Mouse (Mus musculus) heart, postnatal 36 days (tissue): ENCODE data around the gene Rbm46. TPM values are rescaled to one million over a fixed set of nuclear protein-coding genes. Genes with fewer than 3 reads are reported as not detected.

Experiments used
- DNase-seq, 2 experiments: peaks; one replicate each; pipeline ENCODE4 v3.0.0; 2021 to 2022
- intact Hi-C: fragments of 180-260 bp; cut with DNase I; formaldehyde crosslinking; loops from one replicate; pipeline ENCODE4 v1.15.1; 2025
- total RNA-seq, 2 experiments: library from RNA; stranded (reverse); gene quantifications; 2 replicates each; pipeline ENCODE4 v1.2.3; 2021

Gene Rbm46
- under 1 TPM; 0.16 to 0.36 TPM for total RNA-seq

- peak; percentile 63 to 71 for DNase-seq
- intact Hi-C loops, result loop anchor here (5.0 kb wide), 1 partner anchor 176 kb away; no protein-coding TSS in a partner anchor
Observed at GRCm38 (mm10) chr3:82876372-82876739, at the start of gene Rbm46. Rbm46 (minus strand) TSS chr3:82876483.

- intact Hi-C loops, result no loop called here
- DNase-seq, result no peak
Observed at GRCm38 (mm10) chr3:82915632-82916031, 39.3 kb upstream of the Rbm46 start.

- intact Hi-C loops, result no loop called here
- DNase-seq, result peak; percentile 3 to 31
Observed at GRCm38 (mm10) chr3:82908671-82909070, 32.4 kb upstream of the Rbm46 start.

- intact Hi-C loops, result no loop called here
- no peak for DNase-seq
Observed at GRCm38 (mm10) chr3:82904211-82904908, 28.1 kb upstream of the Rbm46 start.

- DNase-seq, result peak in 1 of 2 experiments; percentile 1
- intact Hi-C loops, result no loop called here
Observed at GRCm38 (mm10) chr3:82903613-82904205, 27.4 kb upstream of the Rbm46 start, which contains the start of gene Lrat. Lrat (minus strand) TSS chr3:82903973.

GRCm38 (mm10) chr3:82902757-82903612 lies 26.7 kb upstream of the Rbm46 start:
- intact Hi-C loops, result no loop called here
- DNase-seq, result peak in 1 of 2 experiments; percentile 1

GRCm38 (mm10) chr3:82888842-82889241 lies 12.6 kb upstream of the Rbm46 start:
- DNase-seq, result no peak
- intact Hi-C loops, result no loop called here

- intact Hi-C loops, result loop anchor here (1.0 to 5.0 kb wide), 2 partner anchors 108 to 175 kb away; no protein-coding TSS in a partner anchor
- peak in 1 of 2 experiments; percentile 5 for DNase-seq
Observed at GRCm38 (mm10) chr3:82877258-82877657, 975 bp upstream of the Rbm46 start.

GRCm38 (mm10) chr3:82875671-82876371 lies 462 bp downstream of the Rbm46 start:
- intact Hi-C loops, result loop anchor here (5.0 kb wide), 1 partner anchor 176 kb away; no protein-coding TSS in a partner anchor
- peak in 1 of 2 experiments; percentile 1 for DNase-seq

GRCm38 (mm10) chr3:82857414-82858077 lies 18.7 kb downstream of the Rbm46 start:
- peak in 1 of 2 experiments; percentile 3 for DNase-seq
- intact Hi-C loops, result loop anchor here (1.0 to 10.0 kb wide), 2 partner anchors 493 to 863 kb away; no protein-coding TSS in a partner anchor

- DNase-seq, result no peak
- intact Hi-C loops, result no loop called here
Observed at GRCm38 (mm10) chr3:82825165-82825564, 51.1 kb downstream of the Rbm46 start.

GRCm38 (mm10) chr3:82811851-82812250 lies 64.4 kb downstream of the Rbm46 start:
- intact Hi-C loops, result no loop called here
- no peak for DNase-seq

GRCm38 (mm10) chr3:82810334-82811120 lies 65.8 kb downstream of the Rbm46 start:
- DNase-seq, result no peak
- intact Hi-C loops, result no loop called here

- intact Hi-C loops, result no loop called here
- no peak for DNase-seq
Observed at GRCm38 (mm10) chr3:82809769-82810168, 66.5 kb downstream of the Rbm46 start.

- no peak for DNase-seq
- intact Hi-C loops, result no loop called here
Observed at GRCm38 (mm10) chr3:82808323-82808911, 67.9 kb downstream of the Rbm46 start.

GRCm38 (mm10) chr3:82805291-82805690 lies 71.0 kb downstream of the Rbm46 start:
- DNase-seq, result no peak
- intact Hi-C loops, result no loop called here

GRCm38 (mm10) chr3:82800470-82800843 lies 75.8 kb downstream of the Rbm46 start:
- no peak for DNase-seq
- intact Hi-C loops, result no loop called here

- no peak for DNase-seq
- intact Hi-C loops, result no loop called here
Observed at GRCm38 (mm10) chr3:82799735-82800469, 76.4 kb downstream of the Rbm46 start.
